Mouse (Mus musculus) gastrocnemius, postnatal 36 days (tissue): ENCODE results near the gene Map3k14. TPM values are rescaled to one million over a fixed set of nuclear protein-coding genes. Genes with fewer than 3 reads are reported as not detected.
A peak's percentile ranks its signal among the peaks of the same experiment; 100 is the strongest.

Source experiments
- DNase-seq, 2 experiments: peaks; one replicate each; pipeline ENCODE4 v3.0.0; 2022
- intact Hi-C: fragments of 180-260 bp; cut with DNase I; formaldehyde crosslinking; loops from one replicate; pipeline ENCODE4 v1.15.1; 2025
- total RNA-seq, 2 experiments: library from RNA; stranded (reverse); gene quantifications; 2 replicates each; pipeline ENCODE4 v1.2.3; 2021

Map3k14 gene
- total RNA-seq, 2 experiments from 2014 or later: 1.9 to 2.6 TPM

GRCm38 (mm10) chr11:103281784-103282183, 14.5 kb upstream of the Map3k14 start:
- DNase-seq: no peak
- intact Hi-C loops: loop anchor here (5.0 kb wide), 1 partner anchor 36 kb away; no protein-coding TSS in a partner anchor

GRCm38 (mm10) chr11:103276450-103276849, 9.2 kb upstream of the Map3k14 start:
- DNase-seq: no peak
- intact Hi-C loops: no loop called here

GRCm38 (mm10) chr11:103272888-103273287, 5.6 kb upstream of the Map3k14 start:
- intact Hi-C loops: loop anchor here (5.0 kb wide), 1 partner anchor 106 kb away; no protein-coding TSS in a partner anchor
- DNase-seq: no peak

- no peak for DNase-seq
- intact Hi-C loops: loop anchor here (5.0 kb wide), 1 partner anchor 105 kb away; no protein-coding TSS in a partner anchor
Observed at GRCm38 (mm10) chr11:103271979-103272378, 4.7 kb upstream of the Map3k14 start.

GRCm38 (mm10) chr11:103269426-103269825, 2.2 kb upstream of the Map3k14 start:
- intact Hi-C loops: loop anchor here (2.0 kb wide), 1 partner anchor 37 kb away; no protein-coding TSS in a partner anchor
- DNase-seq: no peak

GRCm38 (mm10) chr11:103268905-103269304, 1.6 kb upstream of the Map3k14 start:
- intact Hi-C loops: loop anchor here (2.0 kb wide), 1 partner anchor 36 kb away; no protein-coding TSS in a partner anchor
- DNase-seq: no peak

GRCm38 (mm10) chr11:103268350-103268749, 1.1 kb upstream of the Map3k14 start:
- intact Hi-C loops: loop anchor here (2.0 kb wide), 1 partner anchor 36 kb away; no protein-coding TSS in a partner anchor
- no peak for DNase-seq

- intact Hi-C loops: no loop called here
- no peak for DNase-seq
Observed at GRCm38 (mm10) chr11:103266729-103267345, 435 bp downstream of the Map3k14 start.

GRCm38 (mm10) chr11:103265856-103266255, 1.4 kb downstream of the Map3k14 start:
- no peak for DNase-seq
- intact Hi-C loops: no loop called here

GRCm38 (mm10) chr11:103265211-103265610, 2.1 kb downstream of the Map3k14 start:
- intact Hi-C loops: no loop called here
- DNase-seq: no peak

GRCm38 (mm10) chr11:103264427-103265005, 2.8 kb downstream of the Map3k14 start:
- intact Hi-C loops: no loop called here
- no peak for DNase-seq

- intact Hi-C loops: no loop called here
- DNase-seq: no peak
Observed at GRCm38 (mm10) chr11:103263551-103263950, 3.7 kb downstream of the Map3k14 start.

- intact Hi-C loops: no loop called here
- no peak for DNase-seq
Observed at GRCm38 (mm10) chr11:103262412-103263267, 4.6 kb downstream of the Map3k14 start.

- intact Hi-C loops: no loop called here
- DNase-seq: peak in 1 of 2 experiments; percentile 49
Observed at GRCm38 (mm10) chr11:103261671-103262411, 5.4 kb downstream of the Map3k14 start.

- intact Hi-C loops: no loop called here
- DNase-seq: no peak
Observed at GRCm38 (mm10) chr11:103260515-103261192, 6.6 kb downstream of the Map3k14 start.

- no peak for DNase-seq
- intact Hi-C loops: no loop called here
Observed at GRCm38 (mm10) chr11:103260034-103260433, 7.2 kb downstream of the Map3k14 start.

GRCm38 (mm10) chr11:103257938-103258481, 9.3 kb downstream of the Map3k14 start:
- intact Hi-C loops: no loop called here
- DNase-seq: no peak

- intact Hi-C loops: no loop called here
Observed at GRCm38 (mm10) chr11:103253605-103254004, 13.7 kb downstream of the Map3k14 start.

GRCm38 (mm10) chr11:103252380-103252779, 14.9 kb downstream of the Map3k14 start:
- intact Hi-C loops: no loop called here
- DNase-seq: no peak

More at GRCm38 (mm10) chr11:103253605-103254004, 13.7 kb downstream of the Map3k14 start:
- no peak for DNase-seq
